Comparison of ENCODE assay signal across 13 mouse cellular contexts in the genomic region with DNA sequence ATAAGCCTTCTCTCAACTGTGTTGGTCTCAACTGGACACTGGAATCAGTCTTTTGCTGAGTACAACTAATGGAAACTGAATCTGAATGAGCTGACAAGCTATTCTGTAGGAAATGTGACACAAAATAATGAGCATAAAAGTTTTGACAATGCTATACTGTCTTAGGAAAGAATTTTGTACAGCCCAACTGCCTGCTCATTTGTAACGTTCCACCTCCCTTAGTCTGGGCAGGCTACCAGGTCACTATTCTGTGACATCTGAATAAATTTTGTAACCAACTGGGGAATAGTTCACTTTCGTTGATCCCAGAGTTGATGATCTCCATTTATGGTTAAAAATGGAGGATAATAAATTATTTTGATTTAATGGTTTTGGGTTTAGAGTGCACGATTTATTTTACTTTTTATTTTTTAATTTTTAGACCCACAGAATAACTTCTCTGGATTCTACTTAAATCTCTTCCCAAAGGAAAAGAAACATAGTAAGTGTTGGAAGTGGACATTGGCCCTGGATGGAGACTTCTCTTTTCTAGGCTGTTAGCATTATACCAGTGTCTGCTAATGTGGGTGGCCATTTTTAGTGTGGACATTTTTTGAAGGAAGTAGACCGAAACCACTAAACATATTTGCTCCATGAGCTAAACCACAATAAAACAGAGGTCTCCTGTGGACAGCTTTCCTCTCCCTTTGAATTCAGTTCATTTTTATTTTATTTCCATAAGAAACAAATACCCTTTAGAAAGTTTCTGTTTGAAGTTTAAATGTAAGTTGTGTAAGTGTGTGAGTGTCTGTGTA.
"Had no signal": no experiment of that assay in that cellular context is flagged by ENCODE, and none has a peak within 500 bp of the region (broad histone marks: within the 10 kb centered on the region; RNA-seq: fewer than 3 reads in every experiment).

No protein-coding gene starts in this region.

- H3K4me1 ChIP-seq: intestine, embryonic 15.5 days; limb, embryonic 15.5 days; liver, embryonic 12.5 days; midbrain, embryonic 12.5 days; neural tube, embryonic 13.5 days had no signal

- H3K9ac ChIP-seq: intestine, embryonic 15.5 days; limb, embryonic 15.5 days; liver, embryonic 12.5 days; midbrain, embryonic 12.5 days; neural tube, embryonic 13.5 days had no signal

- H3K36me3 ChIP-seq: intestine, embryonic 15.5 days; limb, embryonic 15.5 days; liver, embryonic 12.5 days; midbrain, embryonic 12.5 days; neural tube, embryonic 13.5 days had no signal

- H3K4me2 ChIP-seq: intestine, embryonic 15.5 days; limb, embryonic 15.5 days; liver, embryonic 12.5 days; midbrain, embryonic 12.5 days; neural tube, embryonic 13.5 days had no signal

- H3K27me3 ChIP-seq: intestine, embryonic 15.5 days; limb, embryonic 15.5 days; liver, embryonic 12.5 days; midbrain, embryonic 12.5 days; neural tube, embryonic 13.5 days had no signal

- DNase-seq: retina, postnatal 1 day; right cerebral cortex, postnatal 4 days; spleen, adult 18-20 months; thymus, adult 18-20 months; thymus, postnatal 25 days had no signal

- H3K4me3 ChIP-seq: intestine, embryonic 15.5 days; layer of hippocampus, adult 2 months; limb, embryonic 15.5 days; liver, embryonic 12.5 days; midbrain, embryonic 12.5 days; neural tube, embryonic 13.5 days had no signal

- ATAC-seq: hindbrain, postnatal 0 days; intestine, embryonic 15.5 days; liver, embryonic 12.5 days; midbrain, embryonic 16.5 days had no signal

- H3K9me3 ChIP-seq: intestine, embryonic 15.5 days; limb, embryonic 15.5 days; liver, embryonic 12.5 days; midbrain, embryonic 12.5 days; neural tube, embryonic 13.5 days had no signal

- H3K27ac ChIP-seq: hindbrain, postnatal 0 days; intestine, embryonic 15.5 days; layer of hippocampus, adult 2 months; limb, embryonic 15.5 days; liver, embryonic 12.5 days; midbrain, embryonic 12.5 days; neural tube, embryonic 13.5 days had no signal
